Mouse (Mus musculus) left cerebral cortex, postnatal 36 days (tissue): Measurements from ENCODE around the gene Sec61a2. TPM values are rescaled to one million over a fixed set of nuclear protein-coding genes. Genes with fewer than 3 reads are reported as not detected.
A peak's percentile ranks its signal among the peaks of the same experiment; 100 is the strongest.

Source experiments
- DNase-seq, 2 experiments: peaks; one replicate each; pipeline ENCODE4 v3.0.0; 2021 to 2022; ENCODE audit warnings: low spot score in 2 of 2, mixed read lengths in 1 of 2
- intact Hi-C: fragments of 180-260 bp; cut with DNase I; formaldehyde crosslinking; loops from one replicate; pipeline ENCODE4 v1.15.1; 2025
- total RNA-seq, 2 experiments: library from RNA; stranded (reverse); gene quantifications; 2 replicates each; pipeline ENCODE4 v1.2.3; 2021

Gene Sec61a2
- 100 to 1,000 TPM in 1 of 2 experiments, 10 to 100 TPM in 1; 71.9 to 116 TPM for total RNA-seq

DNA sequence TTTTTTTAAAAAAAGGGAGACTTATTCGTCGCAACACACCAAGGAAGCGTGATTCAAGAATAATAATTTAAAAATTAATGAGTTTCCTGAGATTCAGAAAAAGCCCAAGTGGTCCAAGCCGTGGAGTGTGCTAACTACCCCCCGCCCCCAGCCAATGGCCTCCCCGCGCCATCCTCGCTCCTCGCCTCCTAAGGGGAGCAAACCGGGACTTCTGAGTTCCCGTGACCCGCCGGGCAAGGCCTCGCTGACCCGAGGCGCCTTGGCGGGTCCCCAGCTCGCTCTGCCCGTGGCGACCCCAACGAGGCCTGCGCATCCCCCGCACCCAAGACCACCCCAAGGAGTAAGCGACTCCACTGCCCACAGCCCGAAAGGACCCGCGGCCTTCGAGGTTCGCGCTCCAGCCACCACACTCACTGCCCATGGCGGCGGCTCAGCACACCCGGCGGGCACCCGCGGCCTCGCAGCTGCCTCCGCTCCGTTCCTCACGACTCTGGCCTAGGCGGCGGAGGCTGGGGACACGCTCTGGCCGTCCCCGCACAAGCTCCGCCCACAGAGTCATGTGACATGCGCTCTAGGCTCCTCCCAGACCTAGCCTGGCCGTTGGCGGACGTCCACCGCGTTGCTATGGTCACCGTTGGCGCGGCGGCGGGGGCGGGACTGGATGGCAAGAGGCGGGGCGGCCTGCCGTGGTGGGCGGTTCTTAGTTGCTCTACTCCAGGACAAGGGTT lies at the start of gene Sec61a2:
TSS of gene Sec61a2 (minus strand) at position 590 of the 728 bp plus-strand sequence.
- intact Hi-C loops: loop anchor here (5.0 kb wide), 2 partner anchors 47 to 57 kb away; partner anchors contain the start of genes Dhtkd1 and Upf2
- peak; percentile 99 for DNase-seq

DNA sequence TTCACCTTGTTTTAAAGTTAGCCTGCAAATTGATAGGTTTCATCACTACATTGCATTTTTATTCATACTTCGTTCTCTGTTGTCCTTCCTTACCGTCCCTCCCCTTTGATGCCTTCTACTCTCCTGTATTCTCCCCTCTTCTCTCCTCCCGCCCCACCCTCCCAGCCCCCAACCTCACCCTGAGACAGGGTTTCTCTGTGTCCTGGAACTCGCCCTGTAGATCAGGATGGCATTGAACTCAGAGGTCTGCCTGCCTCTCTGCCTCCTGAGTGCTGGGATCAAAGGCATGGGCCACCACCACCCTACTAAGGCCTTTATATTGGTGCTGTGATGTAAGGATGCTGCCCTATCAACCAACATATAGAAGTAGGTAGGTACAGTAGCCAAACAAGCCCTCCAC lies 47.8 kb upstream of the Sec61a2 start:
- DNase-seq: no peak
- intact Hi-C loops: loop anchor here (5.0 kb wide), 1 partner anchor 46 kb away; the partner anchor contains the start of gene Sec61a2

DNA sequence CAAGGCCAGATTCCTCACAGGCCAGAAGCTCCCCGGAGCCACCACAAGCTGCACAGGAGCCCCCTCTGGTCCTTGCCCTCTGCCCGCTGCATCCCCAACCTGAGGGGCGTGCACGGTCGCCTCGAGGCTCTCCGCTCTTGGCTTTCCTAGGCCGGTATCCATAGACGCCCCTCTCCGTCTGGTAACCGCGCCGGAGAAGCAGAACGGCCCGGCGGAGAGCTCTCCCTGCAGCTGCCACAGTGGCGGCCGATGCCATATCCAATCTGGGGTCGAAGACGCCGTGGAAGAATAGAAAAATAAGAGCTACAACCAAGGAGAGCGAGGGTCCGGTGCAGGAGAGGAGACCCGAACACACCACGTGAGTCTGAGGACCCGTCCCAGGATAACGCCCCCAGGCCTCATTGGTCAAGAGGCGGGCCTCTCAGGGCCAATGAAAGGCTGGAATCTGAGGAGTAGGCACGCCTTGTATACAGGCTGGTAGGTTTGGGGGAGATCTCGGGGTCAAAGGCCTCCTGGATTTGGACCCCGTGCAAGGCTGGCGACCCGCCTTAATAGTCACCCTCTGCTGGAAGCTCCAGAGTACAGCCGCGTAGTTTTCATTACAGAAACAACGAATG lies 47.3 kb upstream of the Sec61a2 start, which contains the start of gene Dhtkd1:
TSS of gene Dhtkd1 (minus strand) at position 377 of the 617 bp plus-strand sequence.
- peak; percentile 71 to 78 for DNase-seq
- intact Hi-C loops: loop anchor here (5.0 kb wide), 1 partner anchor 45 kb away; the partner anchor contains the start of gene Sec61a2

DNA sequence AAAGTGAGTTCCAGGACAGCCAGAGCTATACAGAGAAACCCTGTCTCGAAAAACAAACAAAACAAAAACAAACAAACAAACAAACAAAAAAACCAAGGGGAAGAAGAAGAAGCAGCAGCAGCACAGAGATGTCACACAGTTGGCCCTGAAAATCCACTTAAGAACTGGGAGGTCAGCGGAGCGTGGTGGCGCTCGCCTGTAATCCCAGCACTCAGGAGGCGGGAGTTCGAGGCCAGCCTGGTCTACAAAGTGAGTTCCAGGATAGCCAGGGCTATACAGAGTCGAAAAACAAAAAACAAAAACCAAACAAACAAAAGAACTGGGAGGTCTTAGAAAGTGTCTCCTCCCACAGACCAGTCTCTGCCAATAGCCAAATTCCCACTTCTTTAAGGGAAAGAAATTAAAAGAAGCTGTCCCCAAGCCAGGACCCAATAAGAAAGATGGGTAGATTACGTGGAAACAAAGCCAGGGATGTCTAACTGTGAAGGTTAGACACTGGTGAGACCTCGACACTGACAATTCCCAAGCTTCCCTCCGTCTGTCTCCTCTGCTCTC lies 46.7 kb upstream of the Sec61a2 start:
- no peak for DNase-seq
- intact Hi-C loops: loop anchor here (5.0 kb wide), 1 partner anchor 45 kb away; the partner anchor contains the start of gene Sec61a2

DNA sequence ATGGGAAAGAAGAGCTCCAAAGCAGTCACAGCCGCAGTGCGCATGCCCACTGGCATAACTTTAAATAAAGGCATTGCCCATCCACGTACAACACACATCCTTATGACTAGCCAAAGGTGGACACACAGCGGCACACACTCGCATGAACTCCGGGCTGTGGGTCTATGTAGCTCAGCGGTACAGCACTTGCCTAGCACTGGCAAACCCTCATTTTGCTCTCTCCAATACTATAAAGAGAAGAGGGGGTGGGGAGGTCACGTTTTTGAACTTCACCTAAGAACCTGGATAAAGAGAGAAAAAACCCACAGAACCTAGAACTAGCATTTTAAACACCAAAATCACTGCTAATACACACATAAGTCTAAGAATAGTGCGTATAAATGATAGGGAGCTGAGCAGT lies 45.7 kb upstream of the Sec61a2 start:
- peak in 1 of 2 experiments; percentile 13 for DNase-seq

DNA sequence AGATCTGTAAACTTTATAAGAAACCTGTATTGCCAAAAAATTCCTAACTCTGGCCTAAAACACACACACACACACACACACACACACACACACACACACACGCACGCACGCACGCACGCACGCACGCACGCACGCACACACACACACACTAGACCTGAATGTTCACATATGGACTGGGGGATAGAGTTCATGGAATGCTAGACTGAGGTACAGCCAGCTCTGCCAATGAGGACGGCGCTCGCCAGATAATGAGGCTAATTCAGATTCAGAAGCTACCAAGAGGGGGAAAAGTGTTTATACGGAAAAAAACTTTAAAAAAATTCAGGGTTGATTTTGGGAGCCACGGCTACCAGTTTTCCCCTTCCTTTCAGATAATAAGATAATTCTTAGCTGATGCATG lies 44.7 kb upstream of the Sec61a2 start:
- intact Hi-C loops: loop anchor here (5.0 kb wide), 1 partner anchor 43 kb away; the partner anchor contains the start of gene Sec61a2
- DNase-seq: no peak

More for the DNA sequence above, 45.7 kb upstream of the Sec61a2 start:
- intact Hi-C loops: loop anchor here (5.0 kb wide), 1 partner anchor 44 kb away; the partner anchor contains the start of gene Sec61a2

DNA sequence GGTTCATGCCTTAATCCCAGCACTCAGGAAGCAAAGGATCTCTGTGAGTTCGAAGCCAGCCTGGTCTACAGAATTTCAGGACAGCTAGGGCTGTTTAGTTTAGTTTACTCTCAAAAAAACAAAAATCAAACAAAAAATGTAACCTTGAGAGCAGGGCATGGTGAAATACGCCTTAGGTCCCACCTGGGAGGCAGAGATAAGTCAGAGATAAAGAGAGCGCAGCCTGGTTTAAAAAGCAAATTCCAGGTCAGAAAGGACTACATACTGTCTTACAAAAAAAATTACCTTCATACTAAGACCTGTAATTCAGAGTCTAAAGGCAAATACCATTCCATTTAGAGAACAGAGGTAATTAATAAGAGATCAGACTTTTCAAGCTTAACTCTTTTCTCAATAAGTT lies 44.1 kb upstream of the Sec61a2 start:
- DNase-seq: no peak
- intact Hi-C loops: no loop called here

DNA sequence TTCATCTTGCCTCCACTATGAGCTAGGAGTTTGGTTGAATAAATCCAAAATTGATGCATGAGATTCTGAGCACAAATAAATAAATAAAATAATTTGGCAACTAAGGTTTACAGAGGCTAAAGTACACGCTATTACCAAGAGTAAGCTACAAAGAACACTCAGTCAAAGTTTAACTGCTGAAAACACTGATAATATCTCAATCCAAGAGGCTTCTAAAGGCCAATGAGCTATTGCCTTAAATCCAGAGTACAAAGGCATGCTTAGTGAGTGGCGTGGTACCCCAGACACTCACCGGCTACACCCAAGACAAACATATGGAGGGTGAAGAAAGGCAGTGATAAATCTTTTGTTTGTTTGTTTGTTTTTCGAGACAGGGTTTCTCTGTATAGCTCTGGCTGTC lies 41.3 kb upstream of the Sec61a2 start:
- DNase-seq: no peak
- intact Hi-C loops: no loop called here

DNA sequence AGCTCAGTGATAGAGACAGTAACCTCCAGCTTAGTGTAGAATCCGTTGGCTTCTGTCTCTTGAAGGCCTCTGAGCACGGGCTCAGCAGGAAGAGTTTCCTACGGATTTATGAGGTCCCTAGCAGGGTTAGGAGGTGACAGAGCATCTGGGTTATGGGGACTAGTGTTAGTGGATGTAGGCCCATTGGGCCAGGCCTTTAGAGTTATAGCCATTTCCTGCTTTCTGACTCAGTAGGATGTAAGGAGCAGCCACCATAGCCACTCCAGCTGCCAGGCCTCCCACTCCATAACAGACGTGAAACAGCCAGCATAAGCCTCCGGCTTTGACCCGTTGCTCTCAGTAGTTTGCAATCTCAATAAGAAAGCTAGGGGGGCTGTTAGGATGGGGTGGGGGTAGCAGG lies 40.8 kb upstream of the Sec61a2 start:
- DNase-seq: no peak
- intact Hi-C loops: no loop called here

DNA sequence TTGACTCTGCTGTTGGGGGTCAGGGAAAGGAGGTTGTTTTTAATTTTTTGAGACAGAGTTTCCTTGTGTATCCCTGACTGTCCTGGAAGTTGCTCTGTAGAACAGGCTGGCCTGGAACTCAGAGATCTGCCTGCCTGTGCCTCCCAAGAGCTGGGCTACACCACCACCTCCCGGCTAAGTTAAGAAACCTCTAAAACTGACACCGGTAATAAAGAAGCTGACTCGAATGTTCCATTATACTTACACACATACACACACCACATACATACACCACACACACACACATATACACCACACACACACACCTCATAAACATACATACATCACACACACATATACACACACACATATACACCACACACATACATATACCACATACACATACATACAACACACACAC lies 39.7 kb upstream of the Sec61a2 start:
- intact Hi-C loops: no loop called here
- DNase-seq: no peak

DNA sequence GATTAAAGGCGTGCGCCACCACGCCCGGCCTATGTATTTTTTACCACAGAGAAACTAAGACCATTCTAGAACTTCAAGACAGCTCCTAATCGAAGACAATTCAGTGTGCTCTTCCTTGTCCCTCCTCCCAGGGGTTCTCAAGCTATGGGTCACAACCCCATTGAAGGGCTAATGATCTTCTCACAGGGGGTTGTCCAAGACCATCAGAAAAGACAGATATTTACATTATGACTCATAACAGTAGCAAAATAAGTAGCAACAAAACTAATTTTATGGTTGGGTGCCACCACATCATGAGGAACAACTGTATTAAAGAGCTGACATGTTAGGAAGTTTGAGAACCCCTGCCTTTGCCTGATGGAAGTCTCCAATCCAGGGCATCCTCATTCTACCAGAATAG lies 36.7 kb upstream of the Sec61a2 start:
- no peak for DNase-seq
- intact Hi-C loops: no loop called here

DNA sequence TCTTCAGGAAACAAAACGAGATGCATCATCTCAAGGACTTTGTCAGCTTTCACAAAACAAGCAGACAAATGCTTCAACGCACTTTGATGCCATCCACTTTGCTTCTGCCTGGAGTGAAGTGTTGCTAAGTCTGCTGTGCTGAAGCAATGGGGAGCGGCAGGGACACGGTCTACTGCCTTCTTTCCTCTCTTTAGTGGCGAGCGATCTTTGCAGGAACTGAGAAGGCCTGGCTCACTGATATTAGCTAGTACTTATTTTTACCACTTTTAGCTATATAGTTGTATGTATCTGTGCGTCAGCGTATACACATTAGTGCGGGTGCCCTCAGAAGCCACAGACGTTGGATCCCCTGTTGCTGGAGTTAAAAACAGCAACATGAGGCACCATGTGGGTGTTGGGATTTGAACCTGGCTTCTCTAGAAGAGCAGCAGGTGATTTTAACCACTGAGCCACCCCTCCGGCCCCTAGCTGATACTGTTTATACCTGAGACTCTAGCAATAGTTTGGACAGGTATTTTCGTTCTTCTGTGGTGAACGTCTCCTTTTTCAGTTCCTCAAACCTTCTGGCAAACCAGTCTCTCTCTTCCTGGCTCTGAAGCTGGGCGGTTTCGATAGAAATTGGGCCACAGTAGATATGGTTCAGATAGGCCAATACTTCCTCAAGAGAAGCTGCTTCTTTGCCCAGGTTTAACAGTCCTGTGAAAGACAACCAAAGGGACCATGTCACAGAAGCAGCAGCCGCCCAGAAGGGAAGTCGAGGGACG lies 35.2 kb upstream of the Sec61a2 start:
- intact Hi-C loops: no loop called here
- DNase-seq: no peak

DNA sequence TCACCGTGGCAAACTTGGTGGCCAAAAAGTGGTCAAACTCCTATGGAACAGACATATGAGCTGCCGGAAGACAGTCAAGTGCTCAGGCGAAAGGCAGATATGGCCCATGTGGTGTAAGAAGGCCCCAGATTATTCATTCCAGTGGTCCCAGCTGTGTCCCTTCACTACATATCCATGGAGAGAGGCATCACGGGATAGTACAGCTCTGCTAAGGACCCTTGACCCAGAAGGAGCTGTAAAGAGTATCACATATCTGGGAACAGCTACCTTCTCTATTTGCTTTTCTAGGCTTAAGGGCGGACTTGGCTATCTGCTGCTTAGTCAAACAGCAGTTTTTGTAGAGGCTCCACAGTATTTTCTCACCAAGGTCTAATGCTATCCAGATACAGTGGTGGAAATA lies 34.6 kb upstream of the Sec61a2 start:
- DNase-seq: no peak
- intact Hi-C loops: no loop called here

DNA sequence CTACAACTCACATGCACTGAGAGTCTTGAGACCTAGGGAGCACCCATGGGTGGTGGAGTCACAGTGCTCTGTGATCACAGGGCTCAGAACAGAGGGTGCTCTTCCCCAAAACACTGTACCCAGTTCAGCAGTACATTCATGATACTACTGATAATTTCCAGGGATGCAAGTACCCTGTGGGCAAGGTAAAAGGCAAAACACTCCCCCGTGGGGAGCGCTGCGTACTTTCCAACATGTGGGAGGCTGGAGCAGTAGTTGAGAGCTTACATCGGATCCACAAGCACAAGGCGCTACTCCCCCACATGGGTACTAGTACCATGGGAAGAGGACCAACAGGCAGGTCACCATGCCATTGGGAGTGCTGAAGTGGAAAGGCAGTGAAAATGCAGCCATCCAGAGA lies 32.2 kb upstream of the Sec61a2 start:
- intact Hi-C loops: no loop called here
- DNase-seq: no peak

DNA sequence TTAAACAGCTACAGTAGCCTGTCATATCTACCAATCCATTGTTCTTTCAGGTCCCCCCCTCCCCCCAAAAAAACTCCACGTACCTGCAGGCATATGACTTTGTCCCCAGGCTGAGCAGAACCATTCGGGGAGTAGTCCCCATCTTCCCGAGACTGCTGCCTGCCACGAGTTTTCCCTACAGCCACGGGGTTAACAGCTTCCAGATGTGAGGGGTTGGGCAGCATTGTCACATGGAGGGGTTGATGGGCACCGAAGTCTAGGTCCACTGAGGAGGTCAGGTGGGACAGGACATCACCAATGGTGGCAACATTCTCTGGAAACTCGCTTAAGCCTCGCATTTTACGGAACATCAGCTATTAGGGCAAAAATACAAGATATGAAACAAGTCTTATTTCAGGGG lies 28.6 kb upstream of the Sec61a2 start:
- no peak for DNase-seq
- intact Hi-C loops: no loop called here

DNA sequence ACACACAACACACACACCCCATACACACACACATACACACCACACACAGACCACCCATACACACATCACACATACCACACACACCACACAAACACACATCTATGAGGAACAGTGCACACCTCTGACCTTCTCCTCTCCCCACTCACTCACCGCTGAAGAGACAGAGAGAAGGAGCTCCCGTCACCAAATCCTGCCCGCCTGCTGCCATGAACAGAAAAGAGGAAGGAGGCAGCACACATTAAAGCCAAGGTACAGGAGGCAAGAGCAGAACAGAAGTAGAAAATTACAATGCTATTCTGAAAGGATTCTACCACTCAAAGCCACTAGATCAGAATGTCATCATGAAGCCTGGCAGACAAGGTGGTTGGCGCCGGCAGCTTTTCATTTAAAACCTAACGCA lies 27.6 kb upstream of the Sec61a2 start:
- intact Hi-C loops: no loop called here
- DNase-seq: no peak

DNA sequence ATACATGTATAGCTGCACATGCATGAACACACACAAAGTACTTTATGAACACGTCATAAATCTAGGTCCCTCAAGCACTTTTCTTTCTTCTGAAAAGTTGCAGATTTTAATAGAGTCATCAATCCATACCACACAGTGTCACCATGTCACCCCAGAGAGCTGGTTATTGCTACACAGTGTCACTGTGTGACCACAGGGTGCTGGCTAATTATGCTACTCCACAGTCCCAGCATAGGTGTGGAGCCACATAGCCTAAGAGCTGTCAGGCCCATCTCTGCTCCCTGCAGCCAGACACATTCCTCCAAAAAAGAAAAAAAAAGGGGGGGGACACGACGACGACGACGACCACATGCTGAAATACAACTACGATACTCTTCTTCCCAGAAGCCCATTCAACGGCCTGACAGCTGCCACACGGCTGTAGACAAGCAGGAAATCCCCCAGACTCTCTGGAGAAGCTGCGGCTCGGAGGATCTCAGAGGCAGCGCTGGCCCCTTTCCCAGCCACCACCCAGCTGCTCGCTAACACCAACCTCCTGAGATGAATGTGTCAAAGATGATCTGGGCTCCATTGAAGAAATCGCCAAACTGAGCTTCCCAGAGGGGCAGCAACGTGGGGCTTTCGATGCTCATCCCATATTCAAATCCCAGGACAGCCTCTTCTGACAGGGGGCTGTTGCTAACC lies 16.2 kb upstream of the Sec61a2 start:
- intact Hi-C loops: no loop called here
- DNase-seq: peak; percentile 17 to 27

DNA sequence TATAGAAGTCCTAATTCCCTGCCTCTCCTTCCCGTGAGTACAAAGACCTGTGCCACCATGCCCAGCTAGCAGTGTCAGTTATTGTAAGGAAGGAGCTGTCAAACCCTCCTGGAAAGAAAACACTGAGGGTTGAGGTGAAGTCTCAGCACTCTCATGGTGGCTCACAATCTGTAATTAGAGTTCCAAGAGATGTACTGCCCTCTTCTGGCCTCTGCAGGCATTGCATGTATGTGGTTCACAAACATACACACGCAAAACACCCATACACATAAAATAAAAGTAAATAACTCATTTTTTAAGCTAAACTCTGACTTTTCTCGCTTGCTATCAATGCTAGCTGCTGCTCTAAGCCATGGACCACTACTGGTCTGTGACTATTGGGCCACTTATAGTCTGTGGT lies 11.4 kb upstream of the Sec61a2 start:
- DNase-seq: no peak
- intact Hi-C loops: no loop called here

DNA sequence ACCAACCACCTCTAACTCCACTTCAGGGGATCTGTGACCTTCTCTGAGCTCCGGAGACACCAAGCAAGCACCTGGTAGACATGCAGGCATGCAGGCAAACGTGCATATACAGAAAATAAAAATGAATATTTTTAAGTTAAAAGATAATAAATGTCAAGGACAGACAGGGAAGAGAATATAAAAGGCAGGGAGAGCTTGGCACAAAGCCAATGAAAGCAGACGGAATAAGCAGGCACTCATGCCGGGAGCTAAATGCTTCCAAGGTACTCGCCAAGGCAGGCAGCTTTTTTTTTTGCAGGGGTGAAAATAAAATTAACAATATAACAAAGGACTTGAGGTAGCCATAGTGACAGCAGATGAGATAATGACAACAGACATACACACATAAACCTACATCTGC lies 10.9 kb upstream of the Sec61a2 start:
- intact Hi-C loops: no loop called here

More for the DNA sequence above, 10.9 kb upstream of the Sec61a2 start:
- peak in 1 of 2 experiments; percentile 17 for DNase-seq
